Mouse (Mus musculus): Measurements from ENCODE around the gene Wdr34.

The Wdr34 gene

GRCm38 (mm10) chr2:30048699-30049388 is at the start of gene Wdr34:
Wdr34 (minus strand) TSS chr2:30048881.
- in situ Hi-C loops (cut with MboI; ENCODE audit: unreplicated experiment in 2 of 2) = loop anchor here (10.0 to 25.0 kb wide), 4 partner anchors 113 to 886 kb away; partner anchors contain the start of gene Endog (in 1 of the 2)

GRCm38 (mm10) chr2:30095882-30096527 is 47.3 kb upstream of the Wdr34 start:
- in situ Hi-C loops (cut with MboI; ENCODE audit: unreplicated experiment in 2 of 2) = loop anchor here (5.0 kb wide), 1 partner anchor 54 kb away; no protein-coding TSS in a partner anchor

GRCm38 (mm10) chr2:30094208-30094588 is 45.5 kb upstream of the Wdr34 start:
- in situ Hi-C loops (cut with MboI; ENCODE audit: unreplicated experiment in 2 of 2) = no loop called here

GRCm38 (mm10) chr2:30093471-30094207 is 45.0 kb upstream of the Wdr34 start, which contains the start of gene Zdhhc12:
Zdhhc12 (minus strand) TSS chr2:30093648.
- in situ Hi-C loops (cut with MboI; ENCODE audit: unreplicated experiment in 2 of 2) = no loop called here

GRCm38 (mm10) chr2:30092280-30092918 is 43.7 kb upstream of the Wdr34 start:
- in situ Hi-C loops (cut with MboI; ENCODE audit: unreplicated experiment in 2 of 2) = no loop called here

GRCm38 (mm10) chr2:30091521-30091920 is 42.8 kb upstream of the Wdr34 start:
- in situ Hi-C loops (cut with MboI; ENCODE audit: unreplicated experiment in 2 of 2) = no loop called here

GRCm38 (mm10) chr2:30087310-30087709 is 38.6 kb upstream of the Wdr34 start:
- in situ Hi-C loops (cut with MboI; ENCODE audit: unreplicated experiment in 2 of 2) = no loop called here

- in situ Hi-C loops (cut with MboI; ENCODE audit: unreplicated experiment in 2 of 2) = no loop called here
Measured at GRCm38 (mm10) chr2:30084632-30085031, 36.0 kb upstream of the Wdr34 start.

- in situ Hi-C loops (cut with MboI; ENCODE audit: unreplicated experiment in 2 of 2) = no loop called here
Measured at GRCm38 (mm10) chr2:30084113-30084512, 35.4 kb upstream of the Wdr34 start.

- in situ Hi-C loops (cut with MboI; ENCODE audit: unreplicated experiment in 2 of 2) = no loop called here
Measured at GRCm38 (mm10) chr2:30080181-30080800, 31.6 kb upstream of the Wdr34 start.

- in situ Hi-C loops (cut with MboI; ENCODE audit: unreplicated experiment in 2 of 2) = no loop called here
Measured at GRCm38 (mm10) chr2:30078760-30079159, 30.1 kb upstream of the Wdr34 start.

GRCm38 (mm10) chr2:30078349-30078712 is 29.6 kb upstream of the Wdr34 start:
- in situ Hi-C loops (cut with MboI; ENCODE audit: unreplicated experiment in 2 of 2) = no loop called here

GRCm38 (mm10) chr2:30077502-30078348 is 29.0 kb upstream of the Wdr34 start, which contains the start of gene Pkn3:
Pkn3 (plus strand) TSS chr2:30077684.
- in situ Hi-C loops (cut with MboI; ENCODE audit: unreplicated experiment in 2 of 2) = no loop called here

GRCm38 (mm10) chr2:30076959-30077358 is 28.3 kb upstream of the Wdr34 start:
- in situ Hi-C loops (cut with MboI; ENCODE audit: unreplicated experiment in 2 of 2) = no loop called here

GRCm38 (mm10) chr2:30076439-30076838 is 27.8 kb upstream of the Wdr34 start:
- in situ Hi-C loops (cut with MboI; ENCODE audit: unreplicated experiment in 2 of 2) = no loop called here

- in situ Hi-C loops (cut with MboI; ENCODE audit: unreplicated experiment in 2 of 2) = no loop called here
Measured at GRCm38 (mm10) chr2:30075625-30076024, 26.9 kb upstream of the Wdr34 start.

GRCm38 (mm10) chr2:30073285-30073684 is 24.6 kb upstream of the Wdr34 start:
- in situ Hi-C loops (cut with MboI; ENCODE audit: unreplicated experiment in 2 of 2) = loop anchor here in 1 of 2 experiments (25.0 kb wide), 1 partner anchor 514 kb away; the partner anchor contains the start of gene Cstad

- in situ Hi-C loops (cut with MboI; ENCODE audit: unreplicated experiment in 2 of 2) = loop anchor here in 1 of 2 experiments (25.0 kb wide), 1 partner anchor 514 kb away; the partner anchor contains the start of gene Cstad
Measured at GRCm38 (mm10) chr2:30072875-30073274, 24.2 kb upstream of the Wdr34 start.

GRCm38 (mm10) chr2:30067962-30068361 is 19.3 kb upstream of the Wdr34 start:
- in situ Hi-C loops (cut with MboI; ENCODE audit: unreplicated experiment in 2 of 2) = loop anchor here in 1 of 2 experiments (25.0 kb wide), 1 partner anchor 519 kb away; the partner anchor contains the start of gene Cstad
